Mouse (Mus musculus) hematopoietic multipotent progenitor cell, adult 10-12 weeks (in vitro differentiated cells): ENCODE data around the gene Gm10645. TPM values are rescaled to one million over a fixed set of nuclear protein-coding genes. Genes with fewer than 3 reads are reported as not detected.

ENCODE experiments used
- polyA plus RNA-seq: library from polyadenylated mRNA; stranded (reverse); fragments of >175 nt; gene quantifications from 2 replicates; pipeline ENCODE4 v1.2.3, GENCODE M21; 2012; ENCODE audit warnings: low replicate concordance

Gene Gm10645
- polyA plus RNA-seq: 1.5 and 3.7 TPM in 2 replicates

GRCm38 (mm10) chr8:83165931-83166867 lies at the start of gene Gm10645:
TSS of gene Gm10645 (minus strand) at chr8:83166170.

GRCm38 (mm10) chr8:83165235-83165930 lies 587 bp downstream of the Gm10645 start, which contains the start of gene Tbc1d9:
TSS of gene Tbc1d9 (plus strand) at chr8:83165352.

Other genes starting within 250 kb of the Gm10645 start
- gene Tbc1d9, start 818 bp downstream of the Gm10645 start, polyA plus RNA-seq: 8.5 and 16.4 TPM in 2 replicates
- not detected in 2 replicates for gene Ucp1, start 124.2 kb upstream of the Gm10645 start, polyA plus RNA-seq
- 0.22 and 0.80 TPM in 2 replicates for gene Elmod2, start 166.3 kb upstream of the Gm10645 start, polyA plus RNA-seq
- gene Mgat4d, start 182.3 kb upstream of the Gm10645 start, polyA plus RNA-seq: not detected in 2 replicates
- not detected in 2 replicates for gene Clgn, start 223.7 kb upstream of the Gm10645 start, polyA plus RNA-seq